Mouse (Mus musculus) embryonic fibroblast, embryonic 13.5 days (primary cell): ENCODE measurements at regions not wholly inside any gene's neighbourhood (a gene's known extent, or its start where the extent isn't known, plus 50 kb on each side); places are given as distances from the start of the nearest gene placed in this dataset.

Experiments used
- CTCF ChIP-seq: IDR thresholded peaks from 2 replicates; pipeline ENCODE4 v1.5.1; 2011; ENCODE audit warnings: mild to moderate bottlenecking, control low read depth, low read length, moderate library complexity, borderline replicate concordance; ENCODE audit not compliant: insufficient read depth
- POLR2A ChIP-seq: IDR thresholded peaks from 2 replicates; pipeline ENCODE4 v1.6.1; 2011; ENCODE audit warnings: low read depth, mild to moderate bottlenecking, control low read depth, low read length, moderate library complexity

GRCm38 (mm10) chr14:37296531-37296930, 161.5 kb upstream of the Ghitm start:
- TF ChIP-seq POLR2A: no peak
- no peak for TF ChIP-seq CTCF
